Mouse (Mus musculus): ENCODE data around the gene Anapc4.

Gene Anapc4

DNA sequence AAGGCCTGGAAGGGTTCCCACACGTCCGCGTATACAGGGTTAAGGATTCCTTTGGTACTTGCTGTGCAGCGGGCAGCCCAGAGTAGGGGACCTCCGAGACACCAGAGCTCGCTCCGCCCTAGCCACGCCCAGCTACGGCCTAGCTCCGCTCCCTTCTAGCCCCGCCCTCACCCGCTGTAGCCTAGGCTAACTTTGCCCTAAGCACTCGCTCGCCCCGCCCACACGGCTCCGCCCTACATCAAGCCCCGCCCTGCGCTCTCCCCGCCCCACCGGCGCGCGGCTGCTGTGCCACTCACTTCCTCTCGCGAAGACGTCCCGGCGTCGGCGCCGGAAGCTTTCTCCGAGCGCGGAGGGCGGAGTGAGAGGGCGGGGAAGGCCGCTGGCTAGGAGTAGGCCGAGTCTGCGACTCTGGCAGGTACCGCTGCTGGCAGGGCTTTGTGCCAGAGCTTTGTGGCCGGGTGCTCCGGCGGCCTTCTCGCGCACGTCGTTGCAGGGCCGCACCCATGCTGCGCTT lies at the start of gene Anapc4:
Anapc4 (plus strand) TSS at position 252 of the 514 bp plus-strand sequence.
- in situ Hi-C loops (cut with MseI, MboI): no loop called here

DNA sequence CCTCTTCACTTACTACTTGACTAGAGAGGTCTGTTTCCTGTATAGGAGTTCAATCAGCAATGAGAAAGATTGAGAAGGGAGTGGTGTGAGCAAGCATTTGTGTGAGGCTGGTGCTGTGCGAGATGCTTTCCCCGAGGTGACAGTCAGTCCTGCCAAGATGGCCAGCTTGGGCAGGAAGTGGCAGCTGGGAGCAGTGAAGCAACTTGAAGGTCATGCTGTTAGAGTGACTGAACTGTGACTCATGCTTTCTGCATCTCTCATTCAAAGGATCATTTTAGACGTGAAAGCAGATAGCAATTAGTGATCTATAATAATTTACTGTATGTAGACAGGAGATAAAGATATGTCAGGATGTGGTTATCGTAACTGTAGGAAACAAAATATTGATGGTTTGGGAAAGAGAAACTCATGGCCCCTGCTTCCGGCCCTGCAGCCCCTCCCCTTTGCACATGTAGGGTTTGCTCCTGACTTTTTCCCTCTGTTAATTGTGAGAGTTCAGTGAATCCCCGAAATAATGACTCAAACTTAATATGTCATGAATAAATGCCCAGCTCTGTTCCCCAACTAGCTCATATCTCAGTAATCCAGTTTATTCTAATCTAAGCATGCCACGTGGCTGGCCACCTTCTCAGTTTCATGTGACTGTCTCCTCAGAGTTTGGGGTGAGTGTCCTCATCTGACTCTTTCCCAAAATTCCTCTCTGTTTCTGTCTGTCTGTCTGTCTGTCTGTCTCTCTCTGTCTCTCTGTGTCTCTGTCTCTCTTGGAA lies 47.1 kb upstream of the Anapc4 start:
- in situ Hi-C loops (cut with MseI, MboI): no loop called here

DNA sequence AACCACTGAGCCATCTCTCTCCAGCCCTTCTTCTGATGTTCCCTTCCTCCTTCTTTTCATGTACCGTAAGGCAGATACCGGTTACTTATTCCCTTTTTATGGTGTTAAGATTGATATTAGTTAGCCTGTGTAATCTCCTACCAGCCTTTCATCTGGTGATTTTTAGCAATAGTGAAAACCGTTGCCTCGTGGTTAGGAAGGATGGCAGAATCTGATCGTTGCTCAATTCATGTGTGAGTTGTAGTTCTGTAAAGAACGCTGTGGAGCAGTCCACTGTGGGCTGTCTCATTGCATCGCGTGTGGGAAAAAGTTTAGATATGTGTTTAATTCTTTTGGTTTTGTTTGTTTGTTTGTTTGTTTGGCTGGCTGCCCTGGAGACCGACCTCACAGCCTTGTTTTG lies 40.6 kb upstream of the Anapc4 start:
- in situ Hi-C loops (cut with MseI, MboI): no loop called here

DNA sequence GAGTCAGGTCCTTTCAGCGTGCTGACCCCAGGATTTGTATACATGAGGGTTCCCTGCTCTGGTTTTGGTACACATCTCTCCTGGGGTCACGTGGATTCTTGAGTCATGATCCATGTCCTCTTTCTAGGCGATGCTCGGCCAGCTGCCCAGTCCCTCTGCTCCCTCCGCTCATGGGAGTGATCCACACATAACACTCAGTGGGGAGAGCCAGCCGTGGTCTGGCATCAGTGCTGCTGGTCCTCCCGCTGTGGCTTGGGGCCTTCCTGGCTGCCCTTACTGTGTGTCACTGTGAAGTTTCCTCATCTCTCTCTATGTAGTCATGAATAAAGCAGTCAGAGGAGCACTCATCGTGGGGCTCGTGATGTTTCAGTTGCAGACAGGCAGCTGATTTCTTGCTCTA lies 39.7 kb upstream of the Anapc4 start:
- in situ Hi-C loops (cut with MseI, MboI): no loop called here

DNA sequence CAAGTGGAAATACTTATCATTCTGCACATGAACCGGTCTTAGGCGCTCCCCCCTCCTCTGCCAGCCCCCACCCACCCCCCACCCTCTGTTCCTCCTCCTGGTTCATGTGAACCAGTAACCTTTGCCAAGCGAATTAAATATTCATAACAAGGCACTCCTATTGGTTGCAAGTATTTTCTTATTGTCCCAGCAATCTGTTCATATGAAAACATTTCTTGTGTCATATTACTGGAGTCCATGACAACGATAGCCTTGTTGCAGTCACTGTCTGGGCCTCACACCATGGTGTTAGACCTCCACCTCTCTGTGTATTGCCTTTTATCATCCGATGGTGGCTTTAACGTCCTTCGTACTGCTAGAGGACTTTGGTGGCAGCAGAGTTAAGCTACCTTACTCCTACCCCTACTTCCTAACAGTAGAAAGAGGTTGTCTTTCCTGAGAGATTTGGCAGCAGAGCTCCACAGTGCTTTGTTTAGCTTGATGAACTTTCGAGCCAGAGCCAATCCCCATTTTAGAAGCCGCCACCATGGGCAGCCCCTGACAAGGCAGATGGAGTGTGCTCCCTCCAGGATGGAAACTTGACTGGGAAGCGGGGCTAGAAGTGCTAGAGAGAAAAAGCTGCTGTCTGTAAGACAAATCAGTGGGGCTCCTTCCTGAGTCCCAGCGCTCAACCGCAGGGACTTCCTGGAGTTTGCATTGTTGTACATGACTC lies 34.4 kb upstream of the Anapc4 start:
- in situ Hi-C loops (cut with MseI, MboI): no loop called here

DNA sequence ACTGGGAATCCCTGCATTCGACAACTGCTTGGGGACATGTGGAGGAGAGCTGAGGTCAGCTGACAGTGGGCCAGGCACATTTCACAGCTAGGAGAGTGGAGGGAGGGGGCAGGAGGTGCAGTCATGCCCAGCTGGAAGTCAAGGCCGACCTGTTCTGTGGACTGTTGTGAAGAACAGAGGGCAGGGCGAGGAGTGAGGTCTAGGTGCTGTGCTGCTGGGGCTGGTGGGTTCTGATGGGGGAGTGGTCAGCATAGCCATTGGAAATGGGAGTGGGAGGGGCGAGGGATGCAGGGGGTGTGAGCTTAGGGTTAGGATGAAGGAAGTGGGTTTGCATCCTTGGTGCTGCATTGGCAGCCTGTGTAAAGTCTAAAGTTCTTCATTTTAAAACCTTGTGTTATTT lies 28.0 kb upstream of the Anapc4 start:
- in situ Hi-C loops (cut with MseI, MboI): no loop called here

DNA sequence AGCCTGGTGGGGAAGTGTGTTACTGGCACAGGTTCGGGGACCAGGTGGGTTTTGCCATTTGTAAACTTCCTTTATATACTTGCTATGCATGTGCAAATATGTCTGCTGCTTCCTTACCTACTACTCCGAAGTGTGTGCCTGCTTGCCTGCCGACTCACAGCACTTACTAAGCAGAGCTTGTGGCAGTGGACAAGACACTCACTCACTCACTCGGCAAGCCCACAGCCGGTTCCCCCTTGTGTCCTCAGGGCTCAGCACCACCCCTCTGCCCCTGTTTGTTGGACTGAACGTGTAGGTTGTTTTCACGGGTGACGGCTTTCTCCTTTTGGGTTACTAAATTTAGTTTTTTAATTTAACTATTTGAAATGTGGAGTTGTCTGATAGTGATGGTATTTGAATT lies 27.5 kb upstream of the Anapc4 start:
- in situ Hi-C loops (cut with MseI, MboI): no loop called here

DNA sequence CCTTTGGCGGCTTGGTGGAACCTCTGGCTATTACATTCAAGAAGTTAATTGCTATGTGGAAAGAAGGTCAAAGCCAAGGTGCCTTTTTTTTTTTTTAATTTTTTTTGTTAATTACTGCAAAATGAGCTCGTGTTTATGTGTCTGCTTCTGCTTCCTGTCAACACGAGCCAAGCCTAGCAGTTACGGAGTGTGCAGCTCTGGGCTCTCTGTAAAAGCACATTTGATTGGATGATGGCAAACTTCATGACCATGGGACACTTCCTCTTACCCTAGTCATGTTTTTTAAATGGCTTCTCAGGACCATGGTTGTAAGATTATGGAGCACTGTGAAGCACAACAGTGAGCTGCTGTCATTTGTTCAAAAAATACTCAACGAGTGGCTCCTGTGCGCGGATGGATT lies 26.8 kb upstream of the Anapc4 start:
- in situ Hi-C loops (cut with MseI, MboI): no loop called here

DNA sequence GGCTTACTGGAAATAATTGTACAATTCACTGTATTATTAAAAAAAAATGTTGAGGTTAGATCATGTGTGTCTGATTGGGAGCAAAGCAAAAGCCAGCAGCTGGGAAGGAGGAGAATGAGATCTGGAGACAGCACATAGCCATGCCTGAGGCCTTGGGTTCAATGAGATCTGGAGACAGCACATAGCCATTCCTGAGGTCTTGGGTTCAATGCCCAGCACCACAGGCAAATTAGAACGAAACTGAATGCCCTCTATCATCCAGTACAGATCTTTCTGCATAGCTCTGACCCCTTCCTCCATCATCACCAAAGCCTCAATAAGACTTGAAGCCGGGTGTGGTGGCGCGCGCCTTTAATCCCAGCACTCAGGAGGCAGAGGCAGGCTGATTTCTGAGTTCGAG lies 23.4 kb upstream of the Anapc4 start:
- in situ Hi-C loops (cut with MseI, MboI): no loop called here

DNA sequence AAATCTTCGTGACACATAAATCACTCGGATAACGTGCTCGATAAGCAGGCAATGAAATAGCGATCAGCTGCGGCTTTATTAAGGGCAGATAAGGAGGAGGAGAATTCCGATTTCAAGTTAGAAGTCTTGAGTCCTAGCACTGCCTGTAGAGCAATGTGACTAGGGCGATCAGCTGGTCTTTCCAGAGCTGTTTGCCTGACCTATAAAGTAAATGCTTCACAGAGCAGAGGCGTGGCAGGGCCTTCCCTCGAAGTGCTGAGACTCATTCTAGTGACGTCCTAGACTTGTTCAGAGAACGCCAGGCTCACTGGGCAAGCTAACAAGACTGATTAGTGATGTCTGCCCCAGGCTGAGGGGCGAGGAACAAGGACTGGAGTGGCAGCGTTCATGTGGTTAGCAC lies 22.8 kb upstream of the Anapc4 start:
- in situ Hi-C loops (cut with MseI, MboI): no loop called here

DNA sequence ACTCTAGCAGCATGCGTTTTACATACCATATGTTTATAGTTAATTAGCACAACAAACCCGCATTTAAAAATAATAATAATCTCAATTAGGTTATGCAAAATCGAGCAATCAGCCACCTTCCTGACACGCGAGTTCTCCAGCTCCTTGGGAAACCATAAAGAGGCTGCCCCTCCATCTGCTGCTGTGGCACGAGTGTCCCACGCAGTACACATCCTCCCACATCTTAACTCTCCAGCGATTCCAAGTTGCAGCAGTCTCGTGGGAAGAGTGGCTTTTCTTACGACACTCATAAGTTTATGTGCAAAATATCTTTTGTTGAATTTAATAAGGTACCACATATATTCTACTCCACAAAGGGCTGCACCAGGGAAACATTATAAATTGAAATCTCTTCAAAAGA lies 21.4 kb upstream of the Anapc4 start:
- in situ Hi-C loops (cut with MseI, MboI): no loop called here

DNA sequence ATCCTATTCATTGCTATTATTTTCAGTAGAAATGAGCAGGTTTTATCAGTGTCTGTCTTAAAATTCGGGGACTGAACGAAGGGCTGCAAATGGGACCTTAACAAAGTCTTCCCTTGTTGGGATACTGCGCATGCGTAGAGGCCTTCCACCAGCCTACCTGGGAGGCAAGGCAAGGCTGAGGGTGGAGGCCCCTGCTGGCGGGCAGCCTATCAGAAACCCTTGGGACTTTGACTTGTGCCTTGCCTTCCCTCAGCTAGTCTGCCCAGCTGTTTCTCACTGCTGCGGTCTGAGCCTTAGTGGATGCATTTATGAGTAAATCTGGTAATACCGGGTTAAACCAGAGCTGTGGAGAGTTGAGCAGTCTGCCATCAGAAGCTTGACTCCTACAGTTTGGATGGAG lies 20.5 kb upstream of the Anapc4 start:
- in situ Hi-C loops (cut with MseI, MboI): no loop called here

DNA sequence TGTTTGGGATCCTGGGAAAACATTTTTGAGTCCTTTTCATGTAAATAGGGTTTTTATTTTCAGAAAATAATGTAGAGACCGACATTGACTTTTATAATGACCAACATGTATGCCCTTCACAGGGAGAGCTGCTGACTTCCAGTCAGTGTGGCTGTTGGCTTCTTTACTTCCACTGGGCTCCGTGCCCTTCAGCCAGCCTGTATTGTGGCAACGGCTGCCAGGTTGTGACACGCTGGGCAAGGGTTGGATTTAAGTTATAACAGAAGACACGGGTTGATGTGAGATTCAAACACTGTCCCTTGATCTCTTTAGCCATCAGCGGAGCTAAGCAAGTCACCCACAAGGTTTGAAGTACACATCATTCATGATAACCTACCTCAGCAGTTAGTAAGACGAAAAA lies 15.1 kb upstream of the Anapc4 start:
- in situ Hi-C loops (cut with MseI, MboI): no loop called here

DNA sequence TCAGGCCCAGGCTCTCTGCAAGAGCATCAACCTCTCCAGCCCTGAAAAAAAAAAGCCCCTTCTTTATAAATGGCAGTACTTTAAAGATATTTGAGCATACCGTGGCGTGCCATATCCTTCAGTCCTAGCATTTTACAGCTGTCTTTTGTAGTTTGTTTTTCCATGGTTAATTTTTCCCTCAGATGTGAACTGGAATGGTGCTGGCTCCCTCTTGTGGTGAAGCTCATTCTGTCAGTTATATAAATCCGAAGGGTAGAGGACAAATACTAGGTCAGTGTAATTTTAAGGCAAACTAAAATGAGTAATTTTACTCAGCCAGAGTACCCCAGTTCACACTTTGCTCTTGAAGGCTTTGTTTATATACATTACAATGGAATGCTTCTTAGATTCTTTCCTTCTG lies 12.1 kb upstream of the Anapc4 start:
- in situ Hi-C loops (cut with MseI, MboI): loop anchor here (10.0 kb wide), 1 partner anchor 157 kb away; the partner anchor contains the start of gene Sepsecs (in 2 of the 2)

DNA sequence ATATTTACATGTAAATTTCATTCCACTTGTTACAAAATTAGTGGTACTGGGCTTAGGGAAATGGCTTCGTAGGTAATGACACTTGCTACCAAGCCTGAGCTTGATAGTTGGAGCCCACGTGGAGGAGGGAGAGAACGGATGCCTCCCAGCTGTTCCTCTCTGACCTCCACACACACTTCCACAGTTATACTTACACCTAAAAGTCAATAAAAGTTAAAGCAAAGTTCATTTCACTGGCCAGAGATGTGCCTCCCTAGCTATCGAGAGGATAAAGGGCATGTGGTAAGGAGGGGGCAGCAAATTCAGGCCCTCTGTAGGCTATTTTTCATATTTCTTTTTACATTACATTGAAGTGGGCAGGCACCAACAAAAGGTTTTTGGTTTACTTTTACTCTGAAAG lies 5.9 kb upstream of the Anapc4 start:
- in situ Hi-C loops (cut with MseI, MboI): loop anchor here (10.0 kb wide), 1 partner anchor 163 kb away; the partner anchor contains the start of gene Sepsecs (in 2 of the 2)

DNA sequence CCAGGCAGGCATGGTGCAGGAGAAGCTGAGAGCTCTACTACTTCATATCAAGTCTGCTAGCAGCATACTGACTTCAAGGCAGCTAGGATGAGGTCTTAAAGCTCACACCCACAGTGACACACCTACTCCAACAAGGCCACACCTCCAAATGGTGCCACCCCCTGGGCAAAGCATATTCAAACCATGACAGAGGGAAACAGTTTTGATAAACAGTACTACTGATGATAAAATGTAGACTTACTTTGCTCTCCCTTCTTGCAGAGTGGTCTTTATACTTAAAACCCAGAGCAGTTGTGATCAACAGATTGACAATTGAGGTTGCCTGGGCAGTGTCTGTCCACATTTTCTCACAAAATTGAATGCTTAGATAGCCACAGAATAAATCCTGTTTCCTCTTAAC lies 807 bp upstream of the Anapc4 start:
- in situ Hi-C loops (cut with MseI, MboI): no loop called here

DNA sequence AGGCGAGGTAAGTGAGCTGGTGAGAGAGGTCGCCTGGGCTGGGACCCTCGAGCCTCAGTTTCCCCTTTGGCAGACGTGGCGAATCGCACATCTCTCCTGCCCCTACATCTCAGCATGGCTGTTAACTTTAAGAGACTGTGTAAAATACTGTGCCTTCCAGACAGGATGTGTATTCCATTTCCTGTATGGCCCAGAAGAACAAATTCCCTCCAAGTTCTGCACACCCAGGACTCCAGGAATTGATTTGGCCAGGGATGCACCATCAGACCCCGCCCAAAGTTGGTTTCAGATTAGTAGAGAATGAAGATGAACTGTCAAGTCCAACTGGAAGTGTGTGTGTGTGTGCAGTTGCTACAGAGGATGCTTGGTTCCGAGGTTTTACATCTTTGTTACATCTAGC lies 574 bp downstream of the Anapc4 start:
- in situ Hi-C loops (cut with MseI, MboI): no loop called here

DNA sequence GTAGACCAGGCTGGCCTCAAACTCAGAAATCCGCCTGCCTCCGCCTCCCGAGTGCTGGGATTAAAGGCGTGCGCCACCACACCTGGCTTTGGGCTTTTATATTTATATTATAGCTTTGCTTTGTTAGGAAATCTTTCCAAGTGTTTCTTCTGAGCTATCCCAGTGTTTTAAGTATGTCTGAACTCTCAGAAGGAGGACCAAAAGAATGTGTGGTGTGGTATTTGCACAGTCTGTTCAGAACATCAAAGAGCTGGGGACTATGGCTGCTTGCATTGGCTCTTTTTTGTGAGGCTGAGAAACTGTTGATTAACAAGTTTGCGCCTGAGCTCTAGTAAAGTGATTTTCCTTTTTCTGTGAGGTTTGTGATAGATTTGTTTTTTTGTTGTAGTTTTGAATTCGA lies 10.5 kb downstream of the Anapc4 start:
- in situ Hi-C loops (cut with MseI, MboI): no loop called here

DNA sequence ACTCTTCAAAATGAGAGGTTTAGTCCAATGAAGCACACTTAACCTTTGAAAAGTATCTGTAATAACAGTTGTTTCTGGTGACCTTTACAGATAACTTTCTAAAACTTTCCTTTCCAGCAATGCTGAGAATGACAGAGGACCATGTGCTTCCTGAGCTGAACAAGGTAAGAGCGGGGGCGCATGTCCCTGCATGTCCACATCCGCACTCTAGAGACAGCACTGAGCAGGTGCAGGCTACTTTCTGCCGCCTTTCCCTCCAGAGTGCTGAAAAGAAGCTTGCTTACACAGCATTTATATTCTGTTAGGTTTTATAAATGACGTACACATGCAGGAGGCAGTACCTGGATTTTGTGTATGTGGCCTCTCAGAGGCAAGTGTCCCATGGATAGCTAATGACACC lies 21.9 kb downstream of the Anapc4 start:
- in situ Hi-C loops (cut with MseI, MboI): no loop called here

DNA sequence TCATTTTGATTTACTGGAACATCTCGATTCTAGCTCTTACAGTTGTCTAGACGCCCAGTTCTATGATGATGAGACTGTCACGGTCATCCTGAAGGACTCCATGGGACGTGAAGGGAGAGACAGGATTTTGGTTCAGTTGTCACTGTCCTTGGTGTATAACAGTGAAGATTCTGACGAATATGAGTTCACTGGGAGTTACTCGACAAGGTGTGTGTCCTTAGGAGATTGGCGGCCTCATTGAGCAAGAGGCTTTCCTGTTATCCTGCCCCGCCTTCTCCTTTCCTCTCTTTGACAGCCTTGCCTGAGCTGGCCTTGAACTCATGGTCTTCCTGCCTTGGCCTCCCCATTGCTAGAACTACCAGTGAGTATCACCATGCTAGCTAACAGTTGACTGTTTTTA lies 30.6 kb downstream of the Anapc4 start:
- in situ Hi-C loops (cut with MseI, MboI): no loop called here

DNA sequence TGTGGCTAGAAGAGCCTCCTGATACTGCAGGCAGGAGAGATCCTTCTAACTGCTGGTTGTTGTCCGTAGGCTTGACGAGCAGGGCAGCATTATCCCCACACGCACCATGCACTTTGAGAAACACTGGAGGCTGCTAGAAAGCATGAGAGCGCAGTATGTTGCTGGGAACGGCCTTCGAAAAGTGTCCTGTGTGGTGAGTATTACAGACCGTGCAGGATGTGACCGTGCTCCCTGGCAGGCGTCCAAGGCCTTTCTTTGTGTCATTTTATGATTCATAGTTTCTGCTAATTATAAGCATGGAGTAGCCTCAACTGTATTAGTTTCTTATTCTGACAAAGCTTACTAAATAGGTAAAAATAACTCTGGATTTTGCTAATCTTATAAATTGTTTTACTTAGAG lies 32.0 kb downstream of the Anapc4 start:
- in situ Hi-C loops (cut with MseI, MboI): no loop called here

DNA sequence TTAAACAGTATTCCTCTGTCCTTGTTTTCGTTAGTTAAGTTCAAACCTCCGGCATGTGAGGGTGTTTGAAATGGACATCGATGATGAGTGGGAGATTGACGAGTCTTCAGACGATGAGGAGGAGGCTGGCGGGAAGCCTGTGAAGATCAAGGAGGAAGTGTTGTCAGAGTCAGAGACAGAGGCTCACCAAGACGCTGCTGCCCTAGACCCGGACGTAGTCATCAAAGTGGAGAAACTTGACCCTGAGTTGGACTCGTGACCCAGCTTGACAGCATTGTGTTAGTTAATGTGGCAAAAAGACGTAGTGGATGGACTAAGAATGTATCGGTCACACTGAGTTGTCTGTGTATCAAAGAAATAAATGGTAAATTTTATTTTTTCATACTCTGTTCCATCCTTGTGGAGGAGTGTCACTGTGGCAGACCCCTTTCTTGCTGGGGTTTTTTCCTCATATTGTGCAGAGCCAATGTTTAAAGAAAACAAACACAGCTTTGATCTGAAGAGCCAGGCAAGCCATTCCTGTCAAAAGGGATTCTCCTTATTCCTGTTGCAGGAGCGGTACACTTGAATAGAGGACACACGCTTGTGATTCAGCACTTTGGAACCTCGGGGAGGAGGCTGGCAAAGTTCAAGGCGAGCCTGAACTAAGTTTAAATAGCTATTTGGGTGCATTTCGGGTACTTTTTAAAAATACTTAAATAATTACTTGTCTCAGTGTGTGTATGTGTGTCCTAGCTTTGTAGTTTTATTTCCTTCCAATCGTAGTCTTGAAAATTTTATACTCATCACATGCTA lies 32.7 kb downstream of the Anapc4 start:
- in situ Hi-C loops (cut with MseI, MboI): no loop called here

Data from mouse trophoblast stem cell (cell line).